Mouse (Mus musculus): ENCODE data around the gene Cnot11.

DNA sequence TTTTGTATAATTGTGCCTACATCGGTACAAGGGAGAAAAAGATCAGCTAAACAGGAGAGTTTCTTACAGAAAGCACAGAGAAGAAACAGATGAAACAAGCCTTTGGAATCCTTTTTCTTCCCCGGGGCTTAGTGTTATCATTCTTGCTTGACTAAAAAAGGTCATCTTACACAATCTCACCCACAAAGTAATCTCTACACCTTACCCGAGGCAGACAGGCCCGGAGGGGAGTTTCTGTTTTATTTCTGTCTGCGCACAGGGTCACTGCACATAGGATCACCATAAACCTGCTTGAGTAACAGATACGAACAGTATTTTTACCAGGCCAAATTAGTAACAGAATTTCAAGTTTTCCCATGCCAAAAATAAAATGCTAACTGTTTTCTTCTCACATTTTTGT, 36.9 kb downstream of the Cnot11 start:
- TF ChIP-seq EP300 (optimal IDR thresholded peaks at IDR 0.05) (no peak), CTCF (IDR thresholded peaks at IDR 0.05; ENCODE audit: low read depth) (no peak)
